Mouse (Mus musculus) ES-E14 (cell line): ENCODE measurements around the gene Col23a1. TPM values are rescaled to one million over a fixed set of nuclear protein-coding genes. Genes with fewer than 3 reads are reported as not detected.
A peak's percentile ranks its signal among the peaks of the same experiment; 100 is the strongest.

Experiments
- DNase-seq: peaks from one replicate; pipeline ENCODE4 v3.0.0-alpha.2; 2013; ENCODE audit warnings: low read depth, low spot score
- H3K27ac ChIP-seq: 2 replicates; pipeline ENCODE4 v1.5.1; 2012; ENCODE audit warnings: low read depth, mild to moderate bottlenecking, low read length, moderate library complexity, mixed read lengths; ENCODE audit not compliant: poor library complexity, insufficient read depth, severe bottlenecking
- H3K36me3 ChIP-seq: 2 replicates; pipeline ENCODE4 v1.6.1; 2012; ENCODE audit warnings: mild to moderate bottlenecking, low read length, moderate library complexity, mixed read lengths; ENCODE audit not compliant: control insufficient read depth, poor library complexity, insufficient read depth, severe bottlenecking
- H3K4me1 ChIP-seq, 2 experiments: fragments of 150-350 bp in 1 of 2; sonication (generic) in 1 of 2; 2 replicates each; pipeline ENCODE4 v1.6.1; 2012; ENCODE audit warnings: low read length in 2 of 2, mild to moderate bottlenecking in 1 of 2, mixed read lengths in 1 of 2; ENCODE audit not compliant: control insufficient read depth in 2 of 2, insufficient read depth in 2 of 2, poor library complexity in 1 of 2
- H3K4me3 ChIP-seq, 2 experiments: fragments of 150-350 bp in 1 of 2; sonication (generic) in 1 of 2; 2 replicates each; pipeline ENCODE4 v1.5.1; 2012; ENCODE audit warnings: low read length in 2 of 2, low read depth in 1 of 2, mild to moderate bottlenecking in 1 of 2, mixed read lengths in 1 of 2; ENCODE audit not compliant: insufficient read depth in 1 of 2, poor library complexity in 1 of 2, severe bottlenecking in 1 of 2
- H3K9ac ChIP-seq: 2 replicates; pipeline ENCODE4 v1.6.1; 2012; ENCODE audit warnings: low read depth, mild to moderate bottlenecking, low read length, mixed read lengths; ENCODE audit not compliant: poor library complexity, insufficient read depth, severe bottlenecking
- H3K9me3 ChIP-seq: fragments of 150-350 bp; sonication (generic); 2 replicates; pipeline ENCODE4 v1.6.1; 2012; ENCODE audit warnings: low read depth, mild to moderate bottlenecking, low read length; ENCODE audit not compliant: control insufficient read depth, insufficient read depth
- CHD2 ChIP-seq: IDR thresholded peaks from 2 replicates; pipeline ENCODE4 v1.6.1; 2014; ENCODE audit warnings: mild to moderate bottlenecking, low read depth, low read length, inconsistent platforms
- HCFC1 ChIP-seq: IDR thresholded peaks from 2 replicates; pipeline ENCODE4 v1.6.1; 2012; ENCODE audit warnings: low read length, inconsistent platforms, borderline replicate concordance; ENCODE audit not compliant: insufficient read depth
- MAFK ChIP-seq: IDR thresholded peaks from 2 replicates; pipeline ENCODE4 v1.6.1; 2014; ENCODE audit warnings: mild to moderate bottlenecking, low read depth, low read length, inconsistent platforms; ENCODE audit not compliant: insufficient read depth
- ZC3H11A ChIP-seq: IDR thresholded peaks from 2 replicates; pipeline ENCODE4 v1.6.1; 2012; ENCODE audit warnings: low read depth, mild to moderate bottlenecking, inconsistent platforms, low read length, borderline replicate concordance
- ZNF384 ChIP-seq: IDR thresholded peaks from 2 replicates; pipeline ENCODE4 v1.6.1; 2012; ENCODE audit warnings: low read depth, low read length, inconsistent platforms
- in situ Hi-C, 2 experiments: fragments of 600-800 bp; cut with MboI; formaldehyde crosslinking; loops; one replicate each; pipeline ENCODE4 v1.15.1; 2025; ENCODE audit warnings: low sequenced_read_pairs in 2 of 2, inconsistent platforms in 1 of 2; ENCODE audit not compliant: unreplicated experiment in 2 of 2
- total RNA-seq: library from RNA; depleted of rRNA; stranded (reverse); fragments of 300-350 nt; gene quantifications from 2 replicates; pipeline ENCODE4 v1.2.3, GENCODE M21; 2012

Gene Col23a1
- total RNA-seq, 1 experiment: 0.40 TPM

GRCm38 (mm10) chr11:51534314-51534713 is 244.6 kb downstream of the Col23a1 start:
- TF ChIP-seq CHD2: no peak
- peak; percentile 89; the same call in 1 of the 2 replicates for TF ChIP-seq ZC3H11A
- Histone ChIP-seq H3K4me1 (no peaks in the 10 kb centered on the region), H3K36me3 (no peaks in the 10 kb centered on the region), H3K4me3 (no peak overlapping the region), H3K27ac (no peak overlapping the region), H3K9me3 (no peaks in the 10 kb centered on the region), H3K9ac (no peak overlapping the region)
- peak; percentile 80 for DNase-seq
- in situ Hi-C loops: loop anchor here in 1 of 2 experiments (10.0 kb wide), 1 partner anchor 240 kb away; no protein-coding TSS in a partner anchor

GRCm38 (mm10) chr11:51538388-51538787 is 248.7 kb downstream of the Col23a1 start:
- TF ChIP-seq CHD2 (no peak), MAFK (no peak), ZNF384 (no peak), ZC3H11A (no peak), HCFC1 (no peak)
- H3K9ac ChIP-seq: no peak overlapping the region
- DNase-seq: no peak
- no peak overlapping the region for H3K4me3 ChIP-seq
- H3K27ac ChIP-seq: no peak overlapping the region
- H3K9me3 ChIP-seq: no peaks in the 10 kb centered on the region
- H3K4me1 ChIP-seq: no peaks in the 10 kb centered on the region
- in situ Hi-C loops: loop anchor here in 1 of 2 experiments (10.0 kb wide), 1 partner anchor 244 kb away; no protein-coding TSS in a partner anchor
- H3K36me3 ChIP-seq: no peaks in the 10 kb centered on the region

GRCm38 (mm10) chr11:51538919-51539758 is 249.4 kb downstream of the Col23a1 start:
- no peak overlapping the region for H3K9ac ChIP-seq
- no peaks in the 10 kb centered on the region for H3K9me3 ChIP-seq
- no peaks in the 10 kb centered on the region for H3K36me3 ChIP-seq
- TF ChIP-seq MAFK (no peak), ZC3H11A (no peak), ZNF384 (no peak), CHD2 (no peak), HCFC1 (no peak)
- H3K4me1 ChIP-seq: no peaks in the 10 kb centered on the region
- no peak for DNase-seq
- H3K27ac ChIP-seq: no peak overlapping the region
- in situ Hi-C loops: loop anchor here in 1 of 2 experiments (10.0 kb wide), 1 partner anchor 244 kb away; no protein-coding TSS in a partner anchor
- no peak overlapping the region for H3K4me3 ChIP-seq

- Histone ChIP-seq H3K9me3 (no peaks in the 10 kb centered on the region), H3K27ac (no peak overlapping the region), H3K36me3 (no peaks in the 10 kb centered on the region), H3K9ac (no peak overlapping the region), H3K4me3 (no peak overlapping the region), H3K4me1 (no peaks in the 10 kb centered on the region)
- in situ Hi-C loops: loop anchor here in 1 of 2 experiments (10.0 kb wide), 1 partner anchor 245 kb away; no protein-coding TSS in a partner anchor
- DNase-seq: peak; percentile 99
- TF ChIP-seq ZNF384 (no peak), HCFC1 (peak; percentile 40; the same call in 1 of the 2 replicates), ZC3H11A (peak; percentile 92), MAFK (no peak), CHD2 (no peak)
Observed at GRCm38 (mm10) chr11:51539759-51540282, 250.1 kb downstream of the Col23a1 start.
